Mouse (Mus musculus): ENCODE data around the gene Wnt5b.

- TF ChIP-seq POLR2A (IDR thresholded peaks at IDR 0.05; ENCODE audit: low read depth, low read length) (peak; percentile 37), CTCF (IDR thresholded peaks at IDR 0.05; ENCODE audit: extremely low read depth, insufficient read length, insufficient replicate concordance, low read depth, low read length) (no peak)
Measured at GRCm38 (mm10) chr6:119479876-119480705, 64.1 kb downstream of the Wnt5b start.

All from small intestine, adult 2 months (tissue).